7 mouse cellular contexts compared by ENCODE assay signal in genomic region chr9:21987592-21988342, GRCm38 (mm10). TPM values are rescaled to one million over a fixed set of nuclear protein-coding genes. Genes with fewer than 3 reads are reported as not detected.
A peak's percentile ranks its signal among the peaks of the same experiment; 100 is the strongest.
DNase-seq lines count a peak whose midpoint lies in the region; ATAC-seq and TF ChIP-seq lines count a peak whose summit lies in the region.

No protein-coding gene starts in this region.

- no peak for TF ChIP-seq CTCF in forebrain, postnatal 0 days (IDR thresholded peaks at IDR 0.05; ENCODE audit: low read depth)
- no peak for TF ChIP-seq CTCF in layer of hippocampus, adult 2 months (conservative IDR thresholded peaks at IDR 0.05)

- no peaks in the 10 kb centered on the region for H3K36me3 ChIP-seq in forebrain, postnatal 0 days (ENCODE audit: insufficient read depth)
- H3K36me3 ChIP-seq in limb, embryonic 14.5 days (ENCODE audit: control insufficient read depth, insufficient read depth, low read length), result no peaks in the 10 kb centered on the region

- WGBS in forebrain, postnatal 0 days, result 14% methylated on average over 26 of the region's 36 CpGs
- WGBS in limb, embryonic 14.5 days, result 7% methylated on average over 34 of the region's 36 CpGs

- no peak overlapping the region for H3K4me3 ChIP-seq in forebrain, postnatal 0 days (ENCODE audit: low read depth, low read length)
- H3K4me3 ChIP-seq in limb, embryonic 14.5 days (replicated peaks; ENCODE audit: low read length), result peak overlapping the region; percentile 38; the same call in 1 of the 2 replicates
- H3K4me3 ChIP-seq in layer of hippocampus, adult 2 months, result no peak overlapping the region; the same call in 1 of the 2 replicates

- peaks cover 43% of the 10 kb centered on the region for H3K27me3 ChIP-seq in forebrain, postnatal 0 days (ENCODE audit: insufficient read depth, low read length)
- peaks cover 61% of the 10 kb centered on the region for H3K27me3 ChIP-seq in limb, embryonic 14.5 days (ENCODE audit: control insufficient read depth, insufficient read depth, low read length)

- H3K9ac ChIP-seq in forebrain, postnatal 0 days, result no peak overlapping the region
- H3K9ac ChIP-seq in limb, embryonic 14.5 days (ENCODE audit: low read depth, low read length, severe bottlenecking), result no peak overlapping the region

- no peaks in the 10 kb centered on the region for H3K9me3 ChIP-seq in forebrain, postnatal 0 days (ENCODE audit: low read length)
- no peaks in the 10 kb centered on the region for H3K9me3 ChIP-seq in limb, embryonic 14.5 days (ENCODE audit: control insufficient read depth, low read length)

- no peak overlapping the region for H3K27ac ChIP-seq in forebrain, postnatal 0 days (ENCODE audit: low read depth, low read length)
- H3K27ac ChIP-seq in limb, embryonic 14.5 days (replicated peaks; ENCODE audit: low read depth, low read length), result no peak overlapping the region
- no peak overlapping the region for H3K27ac ChIP-seq in layer of hippocampus, adult 2 months

- no peak for ATAC-seq in forebrain, postnatal 0 days
- ATAC-seq in limb, embryonic 14.5 days (ENCODE audit: low FRiP score, low read depth), result no peak
- no peak for ATAC-seq in megakaryocyte-erythroid progenitor cell, adult 5-6 weeks (replicated peaks; ENCODE audit: low FRiP score, low TSS enrichment, poor library complexity, severe bottlenecking)

- peaks cover 8% of the 10 kb centered on the region for H3K4me1 ChIP-seq in forebrain, postnatal 0 days (ENCODE audit: insufficient read depth)
- H3K4me1 ChIP-seq in limb, embryonic 14.5 days (ENCODE audit: control insufficient read depth, insufficient read depth, low read length), result peaks cover 9% of the 10 kb centered on the region

- peak overlapping the region; percentile 59; the same call in 1 of the 2 replicates for H3K4me2 ChIP-seq in forebrain, postnatal 0 days (ENCODE audit: low read depth)
- H3K4me2 ChIP-seq in limb, embryonic 14.5 days (replicated peaks; ENCODE audit: low read depth, low read length, severe bottlenecking), result peak overlapping the region; percentile 66

- DNase-seq in R1 (ENCODE audit: low read depth, low spot score), result peak; percentile 28
- peak; percentile 40 to 58 for DNase-seq in adrenal gland, postnatal 36 days
- no peak for DNase-seq in forebrain, postnatal 0 days
- no peak for DNase-seq in limb, embryonic 14.5 days (ENCODE audit: low spot score)
- no peak for DNase-seq in layer of hippocampus, adult 2 months (ENCODE audit: low spot score in 2 of 2)
- no peak for DNase-seq in right cerebral cortex, adult 2 months (ENCODE audit: low spot score in 2 of 2)

- no peak for TF ChIP-seq POLR2A in limb, embryonic 14.5 days (IDR thresholded peaks at IDR 0.05; ENCODE audit: borderline replicate concordance, extremely low read depth, insufficient read depth, insufficient read length)

RNA-seq across cellular contexts. Expression of gene Rgl3, which starts 1.5 kb away (rescaled TPM):
- total RNA-seq in adrenal gland, postnatal 36 days (2021), result 10 to 100 TPM; 14.0 to 33.4 TPM
- total RNA-seq in forebrain, postnatal 0 days (2014; rRNA removed), result 0.24 and 2.1 TPM in 2 replicates
- 1.0 and 1.2 TPM in 2 replicates for polyA plus RNA-seq in forebrain, postnatal 0 days (2015; fragmentation: Nextera tagmentation; extraction: Ambion mirVana)
- 2.9 and 3.2 TPM in 2 replicates for polyA plus RNA-seq in limb, embryonic 14.5 days (2012; rRNA removed)
- polyA plus RNA-seq in limb, embryonic 14.5 days (2014; fragmentation: Nextera tagmentation; extraction: Ambion mirVana), result 1.1 and 1.5 TPM in 2 replicates
- not detected in 2 replicates for total RNA-seq in megakaryocyte-erythroid progenitor cell, adult 5-6 weeks (2014; fragmentation: Nextera tagmentation)
- not detected in 2 replicates for total RNA-seq in megakaryocyte-erythroid progenitor cell, adult 5-6 weeks (2017)
- 1 to 10 TPM; 2.9 to 3.8 TPM for total RNA-seq in layer of hippocampus, adult 2 months (2021)

RNA-seq across cellular contexts. Expression of gene Ccdc151, which starts 14.7 kb away (rescaled TPM):
- total RNA-seq in adrenal gland, postnatal 36 days (2021), result 1 to 10 TPM in 1 of 2 experiments, under 1 TPM in 1; 0.30 to 1.6 TPM
- 5.7 and 6.0 TPM in 2 replicates for total RNA-seq in forebrain, postnatal 0 days (2014; rRNA removed)
- 5.5 and 6.4 TPM in 2 replicates for polyA plus RNA-seq in forebrain, postnatal 0 days (2015; fragmentation: Nextera tagmentation; extraction: Ambion mirVana)
- 1.2 and 1.3 TPM in 2 replicates for polyA plus RNA-seq in limb, embryonic 14.5 days (2012; rRNA removed)
- 0.37 and 1.2 TPM in 2 replicates for polyA plus RNA-seq in limb, embryonic 14.5 days (2014; fragmentation: Nextera tagmentation; extraction: Ambion mirVana)
- 1.2 TPM in 1 of 2 replicates, not detected in the other for total RNA-seq in megakaryocyte-erythroid progenitor cell, adult 5-6 weeks (2014; fragmentation: Nextera tagmentation)
- total RNA-seq in megakaryocyte-erythroid progenitor cell, adult 5-6 weeks (2017), result not detected in 2 replicates
- 1 to 10 TPM; 8.5 to 9.2 TPM for total RNA-seq in layer of hippocampus, adult 2 months (2021)

RNA-seq across cellular contexts. Expression of gene Prkcsh, which starts 14.8 kb away (rescaled TPM):
- total RNA-seq in adrenal gland, postnatal 36 days (2021), result 100 to 1,000 TPM; 159 to 169 TPM
- 83.2 and 86.5 TPM in 2 replicates for total RNA-seq in forebrain, postnatal 0 days (2014; rRNA removed)
- 48.9 and 67.4 TPM in 2 replicates for polyA plus RNA-seq in forebrain, postnatal 0 days (2015; fragmentation: Nextera tagmentation; extraction: Ambion mirVana)
- 156 and 188 TPM in 2 replicates for polyA plus RNA-seq in limb, embryonic 14.5 days (2012; rRNA removed)
- 89.0 and 103 TPM in 2 replicates for polyA plus RNA-seq in limb, embryonic 14.5 days (2014; fragmentation: Nextera tagmentation; extraction: Ambion mirVana)
- total RNA-seq in megakaryocyte-erythroid progenitor cell, adult 5-6 weeks (2014; fragmentation: Nextera tagmentation), result 45.7 and 56.7 TPM in 2 replicates
- 102 and 107 TPM in 2 replicates for total RNA-seq in megakaryocyte-erythroid progenitor cell, adult 5-6 weeks (2017)
- 100 to 1,000 TPM; 106 to 111 TPM for total RNA-seq in layer of hippocampus, adult 2 months (2021)

RNA-seq across cellular contexts. Expression of gene Epor, which starts 24.5 kb away (rescaled TPM):
- 1 to 10 TPM; 1.9 to 2.0 TPM for total RNA-seq in adrenal gland, postnatal 36 days (2021)
- total RNA-seq in forebrain, postnatal 0 days (2014; rRNA removed), result 0.24 and 1.0 TPM in 2 replicates
- polyA plus RNA-seq in forebrain, postnatal 0 days (2015; fragmentation: Nextera tagmentation; extraction: Ambion mirVana), result 2.2 and 2.4 TPM in 2 replicates
- polyA plus RNA-seq in limb, embryonic 14.5 days (2012; rRNA removed), result 6.7 and 8.0 TPM in 2 replicates
- polyA plus RNA-seq in limb, embryonic 14.5 days (2014; fragmentation: Nextera tagmentation; extraction: Ambion mirVana), result 4.1 and 5.9 TPM in 2 replicates
- 109 and 131 TPM in 2 replicates for total RNA-seq in megakaryocyte-erythroid progenitor cell, adult 5-6 weeks (2014; fragmentation: Nextera tagmentation)
- 35.2 and 48.6 TPM in 2 replicates for total RNA-seq in megakaryocyte-erythroid progenitor cell, adult 5-6 weeks (2017)
- 1 to 10 TPM; 7.8 to 9.1 TPM for total RNA-seq in layer of hippocampus, adult 2 months (2021)

RNA-seq across cellular contexts. Expression of gene Swsap1, which starts 32.2 kb away (rescaled TPM):
- total RNA-seq in adrenal gland, postnatal 36 days (2021), result 10 to 100 TPM; 12.4 to 18.3 TPM
- 28.2 and 37.7 TPM in 2 replicates for total RNA-seq in forebrain, postnatal 0 days (2014; rRNA removed)
- 7.0 and 7.3 TPM in 2 replicates for polyA plus RNA-seq in forebrain, postnatal 0 days (2015; fragmentation: Nextera tagmentation; extraction: Ambion mirVana)
- polyA plus RNA-seq in limb, embryonic 14.5 days (2012; rRNA removed), result 6.5 and 7.0 TPM in 2 replicates
- 12.8 TPM in 2 replicates for polyA plus RNA-seq in limb, embryonic 14.5 days (2014; fragmentation: Nextera tagmentation; extraction: Ambion mirVana)
- 4.1 and 9.1 TPM in 2 replicates for total RNA-seq in megakaryocyte-erythroid progenitor cell, adult 5-6 weeks (2014; fragmentation: Nextera tagmentation)
- total RNA-seq in megakaryocyte-erythroid progenitor cell, adult 5-6 weeks (2017), result 1.2 and 4.8 TPM in 2 replicates
- total RNA-seq in layer of hippocampus, adult 2 months (2021), result 10 to 100 TPM; 14.8 to 15.9 TPM

Comparison
In these comparisons a context has a peak if more than half of its experiments do, and no peak if none do; other contexts are left out.
1. DNase-seq: peak in R1 (single experiment) and adrenal gland, postnatal 36 days (2 of 2); none in forebrain, postnatal 0 days (single experiment), limb, embryonic 14.5 days (single experiment), layer of hippocampus, adult 2 months (0 of 2) and right cerebral cortex, adult 2 months (0 of 2).